Mouse (Mus musculus): ENCODE data around the gene Asgr1.

- TF ChIP-seq EP300 (IDR thresholded peaks at IDR 0.05; ENCODE audit: low read depth): no peak
- no peak for TF ChIP-seq CTCF (IDR thresholded peaks at IDR 0.05; ENCODE audit: low read depth)
These were observed 49.9 kb downstream of the Asgr1 start for GRCm38 (mm10) chr11:70103701-70104315.
